Mouse (Mus musculus) gastrocnemius, postnatal 14 days (tissue): ENCODE measurements around the gene Klhl26. TPM values are rescaled to one million over a fixed set of nuclear protein-coding genes. Genes with fewer than 3 reads are reported as not detected.

Source experiments
- DNase-seq: peaks from one replicate; pipeline ENCODE4 v3.0.0; 2021; ENCODE audit warnings: mixed read lengths
- intact Hi-C: fragments of 180-260 bp; cut with DNase I; formaldehyde crosslinking; loops from one replicate; pipeline ENCODE4 v1.15.1; 2025; ENCODE audit warnings: low total_unique reads
- total RNA-seq, 2 experiments: library from RNA; stranded (reverse); gene quantifications; 2 replicates each; pipeline ENCODE4 v1.2.3; 2021

Klhl26 gene
- total RNA-seq, 2 experiments from 2014 or later: 5.4 TPM

- intact Hi-C loops: no loop called here
- DNase-seq: no peak
These were observed 55.2 kb downstream of the Klhl26 start for GRCm38 (mm10) chr8:70421349-70422104.

GRCm38 (mm10) chr8:70419879-70420643 lies 56.7 kb downstream of the Klhl26 start:
- intact Hi-C loops: no loop called here
- DNase-seq: no peak

GRCm38 (mm10) chr8:70418954-70419353 lies 57.8 kb downstream of the Klhl26 start:
- intact Hi-C loops: no loop called here
- peak; percentile 37 for DNase-seq

- no peak for DNase-seq
- intact Hi-C loops: no loop called here
These were observed 58.9 kb downstream of the Klhl26 start for GRCm38 (mm10) chr8:70417914-70418313.

GRCm38 (mm10) chr8:70416941-70417340 lies 59.8 kb downstream of the Klhl26 start:
- DNase-seq: no peak
- intact Hi-C loops: no loop called here

- no peak for DNase-seq
- intact Hi-C loops: no loop called here
These were observed 61.0 kb downstream of the Klhl26 start for GRCm38 (mm10) chr8:70415540-70416451.

- no peak for DNase-seq
- intact Hi-C loops: no loop called here
These were observed 62.3 kb downstream of the Klhl26 start for GRCm38 (mm10) chr8:70414310-70414946.

- intact Hi-C loops: no loop called here
- DNase-seq: no peak
These were observed 66.5 kb downstream of the Klhl26 start for GRCm38 (mm10) chr8:70410281-70410680.

- peak; percentile 43 for DNase-seq
- intact Hi-C loops: no loop called here
These were observed 67.3 kb downstream of the Klhl26 start for GRCm38 (mm10) chr8:70409455-70409871.

- DNase-seq: no peak
- intact Hi-C loops: no loop called here
These were observed 67.7 kb downstream of the Klhl26 start for GRCm38 (mm10) chr8:70409019-70409418.

GRCm38 (mm10) chr8:70408301-70408700 lies 68.5 kb downstream of the Klhl26 start:
- peak; percentile 39 for DNase-seq
- intact Hi-C loops: no loop called here

- DNase-seq: no peak
- intact Hi-C loops: no loop called here
These were observed 70.2 kb downstream of the Klhl26 start for GRCm38 (mm10) chr8:70406427-70407069.

GRCm38 (mm10) chr8:70405189-70405588 lies 71.6 kb downstream of the Klhl26 start:
- DNase-seq: no peak
- intact Hi-C loops: no loop called here

- intact Hi-C loops: no loop called here
- no peak for DNase-seq
These were observed 72.6 kb downstream of the Klhl26 start for GRCm38 (mm10) chr8:70404212-70404611.

Other genes with a start within 250 kb of the Klhl26 start
- gene Sugp2, start 242.7 kb downstream of the Klhl26 start, total RNA-seq: 10 to 100 TPM; 42.3 to 44.1 TPM
- 1 to 10 TPM; 6.5 to 9.9 TPM for gene Armc6, start 242.5 kb downstream of the Klhl26 start, total RNA-seq
- gene Homer3, start 194.1 kb downstream of the Klhl26 start, total RNA-seq: 1 to 10 TPM; 8.5 to 8.7 TPM
- 10 to 100 TPM; 25.3 to 27.5 TPM for gene Ddx49, start 174.5 kb downstream of the Klhl26 start, total RNA-seq
- 100 to 1,000 TPM; 123 to 134 TPM for gene Cope, start 174.4 kb downstream of the Klhl26 start, total RNA-seq
- 10 to 100 TPM; 14.5 to 24.5 TPM for gene Cers1, start 161.2 kb downstream of the Klhl26 start, total RNA-seq
- gene Gdf1, start 147.2 kb downstream of the Klhl26 start, total RNA-seq: 1 to 10 TPM; 1.3 to 2.8 TPM
- 10 to 100 TPM; 31.6 to 35.0 TPM for gene Upf1, start 123.7 kb downstream of the Klhl26 start, total RNA-seq
- gene Comp, start 103.4 kb downstream of the Klhl26 start, total RNA-seq: 10 to 100 TPM; 18.6 to 19.6 TPM
- 1 to 10 TPM; 6.4 to 7.4 TPM for gene Crtc1, start 37.4 kb downstream of the Klhl26 start, total RNA-seq
- gene Tmem59l, start 10.4 kb upstream of the Klhl26 start, total RNA-seq: not detected
- 1 to 10 TPM; 1.5 to 1.9 TPM for gene Crlf1, start 16.2 kb upstream of the Klhl26 start, total RNA-seq
- gene Rex1bd, start 29.8 kb upstream of the Klhl26 start, total RNA-seq: 100 to 1,000 TPM; 118 to 122 TPM
- 1,000 to 10,000 TPM; 1,030 to 1,066 TPM for gene Uba52, start 33.8 kb upstream of the Klhl26 start, total RNA-seq
- 100 to 1,000 TPM; 116 to 117 TPM for gene Fkbp8, start 50.8 kb upstream of the Klhl26 start, total RNA-seq
- 10 to 100 TPM; 64.9 to 73.0 TPM for gene Kxd1, start 51.0 kb upstream of the Klhl26 start, total RNA-seq
- gene Ell, start 62.5 kb upstream of the Klhl26 start, total RNA-seq: 10 to 100 TPM in 1 of 2 experiments, 1 to 10 TPM in 1; 9.0 to 10.3 TPM
- gene Isyna1, start 117.4 kb upstream of the Klhl26 start, total RNA-seq: 10 to 100 TPM; 18.7 to 24.7 TPM
- 10 to 100 TPM; 22.9 to 25.7 TPM for gene Ssbp4, start 131.9 kb upstream of the Klhl26 start, total RNA-seq
- gene Lrrc25, start 139.2 kb upstream of the Klhl26 start, total RNA-seq: under 1 TPM; 0.53 to 0.88 TPM
- gene Gdf15, start 155.5 kb upstream of the Klhl26 start, total RNA-seq: not detected
- gene Pgpep1, start 183.4 kb upstream of the Klhl26 start, total RNA-seq: 10 to 100 TPM; 18.2 to 21.6 TPM
- 10 to 100 TPM; 65.9 to 77.0 TPM for gene Lsm4, start 196.3 kb upstream of the Klhl26 start, total RNA-seq
- gene Jund, start 222.0 kb upstream of the Klhl26 start, total RNA-seq: 10 to 100 TPM; 73.5 to 87.4 TPM
- under 1 TPM in 1 of 2 experiments, not detected in 1; 0.04 TPM for gene Iqcn, start 226.5 kb upstream of the Klhl26 start, total RNA-seq
- not detected for gene Gm3336, start 241.6 kb upstream of the Klhl26 start, total RNA-seq
- gene Pde4c, start 246.8 kb upstream of the Klhl26 start, total RNA-seq: 1 to 10 TPM; 2.9 to 3.4 TPM